Mouse (Mus musculus) kidney, postnatal 0 days (tissue): ENCODE data around the gene Vsig10l. TPM values are rescaled to one million over a fixed set of nuclear protein-coding genes. Genes with fewer than 3 reads are reported as not detected.

Experiments
- ATAC-seq: fragments of 200-750 bp; cut with Nextera tagmentation; replicated peaks from 2 replicates; pipeline ENCODE4 v1.8.0; 2017; ENCODE audit warnings: low read depth, moderate number of reproducible peaks, moderate TSS enrichment, moderate library complexity; ENCODE audit not compliant: low FRiP score
- DNase-seq: peaks from one replicate; pipeline ENCODE4 v3.0.0-alpha.2; 2016; ENCODE audit warnings: low spot score
- H3K27ac ChIP-seq: fragments of 300-500 bp; sonication (generic); 2 replicates; pipeline ENCODE4 v1.5.1; 2014; ENCODE audit warnings: mild to moderate bottlenecking
- H3K27me3 ChIP-seq: fragments of 300-500 bp; sonication (generic); 2 replicates; pipeline ENCODE4 v1.6.1; 2014; ENCODE audit warnings: low read length, mixed read lengths; ENCODE audit not compliant: insufficient read depth
- H3K36me3 ChIP-seq: fragments of 300-500 bp; sonication (generic); 2 replicates; pipeline ENCODE4 v1.6.1; 2014; ENCODE audit warnings: low read length, mixed read lengths; ENCODE audit not compliant: insufficient read depth
- H3K4me1 ChIP-seq: fragments of 300-500 bp; sonication (generic); replicated peaks from 2 replicates; pipeline ENCODE4 v1.6.1; 2014; ENCODE audit warnings: antibody characterized with exemption, low read length, mixed read lengths; ENCODE audit not compliant: insufficient read depth
- H3K4me2 ChIP-seq: fragments of 300-500 bp; sonication (generic); 2 replicates; pipeline ENCODE4 v1.6.1; 2014; ENCODE audit warnings: mild to moderate bottlenecking, low read length, moderate library complexity, mixed read lengths
- H3K4me3 ChIP-seq: fragments of 300-500 bp; sonication (generic); replicated peaks from 2 replicates; pipeline ENCODE4 v1.5.1; 2014; ENCODE audit warnings: low read depth, low read length
- H3K9ac ChIP-seq: fragments of 300-500 bp; sonication (generic); 2 replicates; pipeline ENCODE4 v1.6.1; 2014; ENCODE audit warnings: low read depth, low read length
- H3K9me3 ChIP-seq: fragments of 300-500 bp; sonication (generic); replicated peaks from 2 replicates; pipeline ENCODE4 v1.6.1; 2016; ENCODE audit warnings: low read length, inconsistent platforms, mixed read lengths
- CTCF ChIP-seq: IDR thresholded peaks from 2 replicates; pipeline ENCODE4 v1.5.1; 2016; ENCODE audit warnings: antibody characterized with exemption, low read depth, mild to moderate bottlenecking, moderate library complexity
- WGBS: fragments of 180-500 bp; shearing (Covaris S2); extraction: QIAGEN DNeasy Blood & Tissue Kit; methylation state at CpG from one replicate; pipeline ENCODE4 v1.1.7; 2014; 5-methylcytosine and 5-hydroxymethylcytosine counted together
- polyA plus RNA-seq: library from polyadenylated mRNA; unstranded; fragments of >200 nt; fragmentation: Nextera tagmentation; extraction: Ambion mirVana; gene quantifications from 2 replicates; pipeline ENCODE4 v1.2.1, GENCODE M21; 2015

Gene Vsig10l
- polyA plus RNA-seq, 1 experiment from 2014 or later = 6.7 TPM

- no peak for TF ChIP-seq CTCF
- Histone ChIP-seq H3K27me3 (no peaks in the 10 kb centered on the region), H3K36me3 (no peaks in the 10 kb centered on the region), H3K4me2 (no peak overlapping the region), H3K27ac (no peak overlapping the region), H3K4me1 (no peaks in the 10 kb centered on the region), H3K4me3 (no peak overlapping the region), H3K9me3 (no peaks in the 10 kb centered on the region), H3K9ac (no peak overlapping the region)
- no peak for ATAC-seq
- DNase-seq = no peak
- 70% methylated on average over 4 of the region's 4 CpGs for WGBS
Observed at GRCm38 (mm10) chr7:43432891-43433290, 30.1 kb upstream of the Vsig10l start.

- no peak overlapping the region for H3K9ac ChIP-seq
- DNase-seq (no peak), ATAC-seq (no peak)
- no peaks in the 10 kb centered on the region for H3K9me3 ChIP-seq
- TF ChIP-seq CTCF = no peak
- no peaks in the 10 kb centered on the region for H3K36me3 ChIP-seq
- H3K4me2 ChIP-seq = no peak overlapping the region
- no peaks in the 10 kb centered on the region for H3K4me1 ChIP-seq
- H3K27ac ChIP-seq = no peak overlapping the region
- no peaks in the 10 kb centered on the region for H3K27me3 ChIP-seq
- H3K4me3 ChIP-seq = no peak overlapping the region
- 90% methylated on average over 5 of the region's 5 CpGs for WGBS
Observed at GRCm38 (mm10) chr7:43434676-43435075, 28.3 kb upstream of the Vsig10l start.

DNA sequence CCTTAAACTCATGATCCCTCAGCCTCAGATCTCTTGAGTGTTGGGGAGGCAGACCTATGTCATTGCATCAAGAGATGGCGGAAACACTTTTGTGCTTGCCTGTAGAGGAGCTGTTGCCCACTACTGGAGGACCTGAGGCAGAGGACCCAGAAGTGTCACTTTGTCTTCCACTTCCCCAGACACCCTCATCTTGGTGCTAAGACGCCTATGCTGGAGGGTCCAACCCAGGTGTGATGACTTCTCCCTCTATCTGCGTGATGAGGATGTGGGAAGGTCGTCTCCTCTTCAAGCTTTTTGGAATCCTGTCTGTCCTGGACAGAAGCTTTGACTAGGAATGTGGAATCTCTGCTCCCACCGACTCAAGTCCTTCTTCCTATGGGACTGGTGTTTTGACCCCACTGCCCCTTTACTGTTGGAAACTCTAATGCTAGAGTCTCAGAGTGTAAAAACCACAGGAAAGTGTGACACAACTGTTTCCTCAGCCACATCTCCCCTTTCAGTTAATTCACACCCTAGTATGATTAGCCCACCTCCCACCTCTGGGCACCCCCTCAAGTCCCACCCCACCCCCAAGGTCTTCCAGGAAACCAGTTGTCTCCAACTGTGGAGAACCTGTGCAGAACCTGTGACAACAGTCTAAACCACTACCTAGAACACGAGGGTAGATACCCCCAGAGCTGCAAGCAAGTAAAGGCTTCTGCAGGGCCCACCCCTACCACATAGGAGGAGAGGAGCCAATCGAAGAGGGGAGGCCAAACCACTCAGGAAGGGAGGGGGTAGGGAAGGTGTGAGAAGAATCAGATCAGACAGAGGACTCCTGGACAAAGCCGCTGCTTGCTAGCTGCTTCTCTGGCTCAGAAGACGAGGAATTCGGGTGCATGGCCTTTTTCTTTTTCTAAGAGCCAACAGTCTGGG, 26.4 kb upstream of the Vsig10l start, which contains the start of gene Nkg7:
Gene Nkg7, plus strand, starts transcription at position 733 of the 915 bp plus-strand sequence.
- Histone ChIP-seq H3K9ac (no peak within 1 kb of the TSS), H3K4me2 (no peak within 1 kb of the TSS), H3K27ac (no peak within 1 kb of the TSS), H3K4me3 (no peak within 1 kb of the TSS), H3K4me1 (no peaks in the 10 kb centered on the region), H3K9me3 (no peaks in the 10 kb centered on the region), H3K36me3 (no peaks in the 10 kb centered on the region), H3K27me3 (no peaks in the 10 kb centered on the region)
- no peak for TF ChIP-seq CTCF
- WGBS = 65% methylated on average over 10 of the region's 10 CpGs
- DNase-seq (no peak), ATAC-seq (no peak)

- H3K9ac ChIP-seq = no peak overlapping the region
- no peak overlapping the region for H3K4me2 ChIP-seq
- no peaks in the 10 kb centered on the region for H3K36me3 ChIP-seq
- WGBS = 85% methylated on average over 4 of the region's 4 CpGs
- ATAC-seq (no peak), DNase-seq (no peak)
- H3K27me3 ChIP-seq = no peaks in the 10 kb centered on the region
- TF ChIP-seq CTCF = no peak
- no peak overlapping the region for H3K27ac ChIP-seq
- no peaks in the 10 kb centered on the region for H3K9me3 ChIP-seq
- no peak overlapping the region for H3K4me3 ChIP-seq
- 0 out of 2 replicates have a peak, but pooled peaks cover 6% of the 10 kb centered on the region for H3K4me1 ChIP-seq
Observed at GRCm38 (mm10) chr7:43438611-43439010, 24.3 kb upstream of the Vsig10l start.

GRCm38 (mm10) chr7:43440482-43440881, 22.5 kb upstream of the Vsig10l start, which contains the start of gene Cldnd2:
Gene Cldnd2 (plus strand): TSS chr7:43440782.
- Histone ChIP-seq H3K27me3 (no peaks in the 10 kb centered on the region), H3K36me3 (no peaks in the 10 kb centered on the region), H3K9ac (no peak within 1 kb of the TSS), H3K4me2 (no peak within 1 kb of the TSS), H3K4me3 (no peak within 1 kb of the TSS), H3K4me1 (peaks cover 12% of the 10 kb centered on the region; the same call in 1 of the 2 replicates), H3K27ac (no peak within 1 kb of the TSS), H3K9me3 (no peaks in the 10 kb centered on the region)
- no peak for TF ChIP-seq CTCF
- no peak for DNase-seq
- 81% methylated on average over 6 of the region's 6 CpGs for WGBS
- ATAC-seq = no peak

DNA sequence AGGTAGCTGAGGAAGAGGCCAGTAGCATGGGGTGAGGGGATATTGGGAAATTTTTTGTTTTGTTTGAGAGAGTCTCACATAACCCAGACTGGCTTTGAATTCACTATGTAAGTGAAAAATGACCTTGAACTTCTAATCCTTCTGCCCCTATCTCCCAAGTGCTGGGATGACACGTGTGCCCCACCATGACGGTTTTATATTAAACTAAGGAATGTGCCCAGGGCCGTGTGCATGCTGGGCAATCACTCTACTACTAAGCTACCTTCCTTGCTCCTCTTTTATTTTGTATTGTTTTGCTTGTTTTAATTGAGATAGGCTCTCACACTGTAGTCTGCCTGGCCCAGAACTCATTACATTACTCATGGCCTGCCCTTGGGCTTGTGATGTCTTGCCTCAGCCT, 21.9 kb upstream of the Vsig10l start:
- Histone ChIP-seq H3K4me1 (peaks cover 12% of the 10 kb centered on the region; the same call in 1 of the 2 replicates), H3K27ac (no peak overlapping the region), H3K4me3 (no peak overlapping the region), H3K36me3 (no peaks in the 10 kb centered on the region), H3K4me2 (no peak overlapping the region), H3K27me3 (no peaks in the 10 kb centered on the region), H3K9ac (no peak overlapping the region), H3K9me3 (no peaks in the 10 kb centered on the region)
- DNase-seq (no peak), ATAC-seq (no peak)
- WGBS = 55% methylated on average over 3 of the region's 3 CpGs
- TF ChIP-seq CTCF = no peak
